Mouse (Mus musculus): ENCODE results near the gene Itsn1.

The Itsn1 gene

DNA sequence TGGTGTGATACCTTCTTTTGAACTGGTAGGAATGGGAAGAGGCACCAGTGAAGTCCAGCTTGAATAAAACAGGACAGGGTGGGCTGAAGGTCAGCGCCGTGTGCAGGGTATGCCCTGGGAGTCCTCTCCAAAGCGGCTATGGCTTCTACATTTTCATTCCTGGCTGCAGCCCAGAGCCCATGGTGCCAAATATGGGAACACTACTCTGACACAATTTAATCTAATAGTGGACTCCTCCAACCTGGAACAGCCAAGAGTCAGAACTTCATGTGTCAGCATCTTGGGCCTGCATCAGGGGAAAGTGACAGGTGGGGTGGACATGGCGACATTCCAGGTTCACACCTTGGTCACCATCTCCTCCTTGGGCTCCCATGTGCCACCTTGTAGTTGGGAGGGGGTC lies 147.4 kb downstream of the Itsn1 start:
- DNase-seq = peak; percentile 54 to 66

DNA sequence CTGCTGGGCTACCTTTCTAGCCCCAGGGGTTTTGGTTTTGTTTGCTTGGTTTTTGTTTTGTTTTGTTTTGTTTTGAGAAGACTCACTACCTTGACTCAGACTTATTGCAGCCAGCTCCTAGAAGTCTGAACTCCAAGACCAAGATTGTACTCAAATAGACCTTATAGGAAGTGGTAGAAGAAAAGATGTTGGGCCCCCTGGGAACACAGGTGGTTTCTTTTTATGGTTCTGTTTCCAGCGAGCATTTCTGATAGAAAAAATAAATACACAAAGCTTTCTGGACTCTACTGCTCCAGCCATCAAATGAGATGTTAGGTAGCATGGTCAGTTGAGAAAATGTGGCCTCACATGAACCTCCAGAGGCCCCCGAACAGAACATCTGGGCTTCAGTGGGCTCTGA lies 150.0 kb downstream of the Itsn1 start:
- no peak for DNase-seq

GRCm38 (mm10) chr16:91880869-91881767 lies 152.0 kb downstream of the Itsn1 start:
- peak in 1 of 2 experiments; percentile 55 for DNase-seq

DNA sequence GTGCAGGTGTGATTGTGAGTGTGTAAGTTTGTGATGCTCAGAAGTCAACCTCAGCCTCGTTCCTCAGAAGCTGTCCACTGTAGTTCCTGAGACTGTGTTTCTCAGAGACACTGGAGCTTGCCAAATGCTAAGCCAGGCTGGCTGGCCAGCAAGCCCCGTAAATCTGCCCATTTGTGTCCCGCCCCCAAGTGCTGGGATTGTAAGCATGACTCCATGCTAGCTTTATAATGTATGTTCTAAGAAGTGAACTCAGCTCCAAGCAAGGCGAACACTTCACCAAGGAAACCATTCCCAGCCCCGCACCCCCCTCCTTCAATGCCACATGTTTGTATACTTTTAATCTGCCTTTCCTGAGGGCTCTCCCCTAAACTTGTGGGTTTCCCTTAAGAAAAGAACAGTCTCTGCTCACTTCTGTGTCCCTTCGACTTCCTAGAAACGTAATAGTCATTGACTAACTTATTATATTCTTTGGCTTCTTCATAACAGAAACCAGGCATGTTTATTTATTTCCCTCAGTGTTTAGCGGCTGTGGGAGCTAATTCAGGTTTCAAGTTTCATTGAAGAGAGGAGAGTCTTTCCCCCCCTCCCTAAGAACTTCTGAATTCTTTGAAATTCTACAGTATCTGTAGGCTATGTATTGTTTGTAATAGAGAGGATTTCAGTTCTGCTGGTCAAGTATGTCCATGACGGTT lies 153.2 kb downstream of the Itsn1 start:
- peak in 1 of 2 experiments; percentile 26 for DNase-seq

DNA sequence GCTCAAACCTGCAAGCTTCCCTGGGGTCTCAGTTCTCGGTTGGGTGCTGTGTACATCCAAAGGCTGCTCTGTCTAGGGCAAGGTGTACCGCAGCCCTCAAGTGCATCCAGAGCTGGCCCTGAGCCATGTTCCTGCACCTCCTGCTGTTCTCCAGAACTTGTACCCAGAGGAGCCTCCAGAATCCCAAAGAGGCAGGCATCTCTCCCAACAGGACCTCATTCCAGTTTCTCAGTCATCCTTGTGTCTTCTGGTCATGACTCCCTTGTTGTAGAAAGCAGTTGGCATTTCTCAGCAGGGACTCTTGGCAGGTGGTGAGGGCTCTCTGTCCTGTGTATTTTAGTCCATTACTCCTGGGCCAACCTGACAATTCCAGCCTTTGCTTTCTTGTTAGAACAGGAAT lies 154.6 kb downstream of the Itsn1 start:
- peak; percentile 76 to 77 for DNase-seq

DNA sequence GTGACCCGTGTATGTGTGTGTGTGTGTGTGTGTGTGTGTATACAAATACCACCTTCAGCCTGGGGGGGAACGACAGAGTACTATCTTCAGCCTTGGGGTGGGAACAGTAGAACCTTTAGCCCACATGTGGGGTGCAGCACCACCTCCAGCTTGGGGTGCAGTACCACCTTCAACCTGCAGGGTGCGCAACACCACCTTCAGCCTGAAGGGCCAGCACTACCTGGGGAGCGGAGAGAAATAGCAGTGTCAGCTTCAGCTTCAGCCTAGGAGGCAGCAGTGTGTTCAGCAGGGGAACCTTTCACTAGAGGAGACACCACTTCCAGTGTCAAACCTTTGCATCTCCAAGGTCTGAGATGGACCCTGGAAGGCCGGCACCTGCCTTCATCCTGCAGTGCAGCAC lies 155.1 kb downstream of the Itsn1 start:
- peak; percentile 67 to 73 for DNase-seq

- peak; percentile 29 to 63 for DNase-seq
Measured at GRCm38 (mm10) chr16:91885389-91886122, 156.5 kb downstream of the Itsn1 start.

DNA sequence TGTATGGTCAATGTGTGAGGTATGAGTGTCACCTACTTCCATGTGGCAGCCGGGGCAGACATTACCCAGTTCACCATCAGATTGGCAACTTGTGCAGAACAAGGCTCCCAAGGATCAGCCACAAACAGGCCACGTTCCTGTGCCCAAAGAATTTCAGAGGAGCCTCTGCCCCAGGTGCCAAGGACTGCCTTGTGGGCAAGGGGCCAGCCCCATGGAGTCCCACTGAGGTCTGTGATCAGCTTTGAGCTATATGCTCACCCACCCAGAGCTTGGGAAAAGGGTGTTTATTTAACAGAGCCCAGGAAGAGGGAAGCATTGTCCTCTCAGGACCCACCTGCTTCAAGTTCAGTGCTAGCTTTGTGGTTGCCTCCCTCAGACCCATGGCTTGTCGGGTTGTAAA lies 159.3 kb downstream of the Itsn1 start:
- peak in 1 of 2 experiments; percentile 25 for DNase-seq

- peak; percentile 62 to 79 for DNase-seq
Measured at GRCm38 (mm10) chr16:91889831-91890230, 160.8 kb downstream of the Itsn1 start.

DNA sequence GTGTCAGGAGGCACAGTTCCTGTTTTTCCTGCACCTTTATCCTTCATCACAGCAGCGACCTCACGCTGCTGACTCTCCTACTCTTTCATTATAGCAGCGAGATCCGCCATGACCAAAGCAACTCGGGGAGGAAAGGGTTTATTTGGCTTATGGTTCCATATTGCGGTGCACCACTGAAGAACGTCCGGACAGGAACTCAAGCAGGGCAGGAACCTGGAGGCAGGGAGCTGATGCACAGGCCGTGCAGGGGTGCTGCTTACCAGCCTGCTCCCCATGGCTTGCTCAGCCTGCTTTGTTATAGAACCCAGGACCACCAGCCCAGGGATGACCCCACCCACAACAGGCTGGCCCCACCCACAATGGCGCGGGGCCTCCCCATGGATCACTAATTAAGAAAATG lies 162.1 kb downstream of the Itsn1 start:
- DNase-seq = no peak

- peak; percentile 78 to 82 for DNase-seq
Measured at GRCm38 (mm10) chr16:91896426-91896830, 167.3 kb downstream of the Itsn1 start.

- peak; percentile 76 to 82 for DNase-seq
Measured at GRCm38 (mm10) chr16:91898850-91899848, 170.1 kb downstream of the Itsn1 start.

- no peak for DNase-seq
Measured at GRCm38 (mm10) chr16:91900274-91900673, 171.2 kb downstream of the Itsn1 start.

DNA sequence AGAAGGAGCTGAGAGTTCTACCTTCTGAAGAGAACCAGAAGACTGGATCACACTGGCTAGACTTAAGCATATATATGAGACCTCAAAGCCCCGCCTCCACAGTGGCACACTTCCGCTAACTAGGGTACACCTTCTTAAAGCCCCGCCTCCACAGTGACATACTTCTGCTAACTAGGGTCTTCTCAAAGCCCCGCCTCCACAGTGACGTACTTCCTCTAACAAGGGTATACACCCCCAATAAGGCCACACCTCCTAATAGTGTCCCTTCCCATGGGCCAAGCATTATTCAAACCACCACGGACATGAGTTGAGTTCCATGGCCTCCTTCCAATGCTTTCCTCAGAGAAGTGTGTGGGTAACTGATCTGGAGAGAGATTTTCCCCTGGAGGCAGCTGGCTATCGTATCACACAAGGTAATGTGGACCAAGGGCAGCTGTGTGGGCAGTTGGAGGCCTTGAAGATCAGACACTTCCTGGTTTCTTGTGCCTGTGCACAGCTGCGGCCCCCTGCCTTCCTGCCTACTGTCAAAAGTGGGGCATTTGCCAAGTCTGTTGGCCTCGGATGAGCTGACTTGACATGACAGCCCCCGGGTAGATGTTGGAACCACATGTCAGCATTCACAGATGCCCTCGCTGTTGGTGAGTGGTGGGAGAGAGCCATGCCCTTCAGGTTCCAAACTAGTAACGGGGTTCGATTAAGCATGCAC lies 174.9 kb downstream of the Itsn1 start:
- peak; percentile 64 to 74 for DNase-seq

DNA sequence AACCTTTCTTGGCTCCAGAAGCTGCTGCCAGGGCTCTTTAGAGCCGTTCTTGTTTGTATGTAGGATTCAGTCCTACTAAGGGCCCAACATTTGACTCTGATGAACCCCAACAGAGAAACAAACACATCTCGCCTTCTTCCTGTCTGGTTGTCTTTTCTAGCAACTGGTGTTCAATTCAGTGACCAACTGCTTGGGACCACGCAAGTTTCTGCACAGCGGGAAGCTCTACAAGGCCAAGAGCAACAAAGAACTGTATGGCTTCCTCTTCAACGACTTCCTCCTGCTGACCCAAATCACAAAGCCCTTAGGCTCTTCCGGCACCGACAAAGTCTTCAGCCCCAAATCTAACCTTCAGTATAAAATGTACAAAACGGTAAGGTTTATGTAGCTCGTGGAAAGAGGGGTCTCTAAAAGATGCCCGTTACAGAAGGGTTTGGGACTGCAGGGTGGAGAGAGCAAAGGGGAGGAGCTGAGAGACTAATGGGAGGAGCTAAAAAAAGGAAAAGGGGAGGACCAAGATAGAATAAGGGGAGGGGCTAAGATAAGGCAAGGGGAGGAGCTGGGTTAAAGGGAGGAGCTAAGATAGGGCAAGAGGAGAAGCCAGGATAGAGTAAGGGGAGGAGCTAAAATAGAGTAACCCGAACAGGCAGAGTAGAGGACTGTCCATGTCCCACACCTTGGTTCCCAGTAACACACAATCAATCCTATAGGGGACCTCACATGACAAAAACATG lies 176.2 kb downstream of the Itsn1 start:
- no peak for DNase-seq

DNA sequence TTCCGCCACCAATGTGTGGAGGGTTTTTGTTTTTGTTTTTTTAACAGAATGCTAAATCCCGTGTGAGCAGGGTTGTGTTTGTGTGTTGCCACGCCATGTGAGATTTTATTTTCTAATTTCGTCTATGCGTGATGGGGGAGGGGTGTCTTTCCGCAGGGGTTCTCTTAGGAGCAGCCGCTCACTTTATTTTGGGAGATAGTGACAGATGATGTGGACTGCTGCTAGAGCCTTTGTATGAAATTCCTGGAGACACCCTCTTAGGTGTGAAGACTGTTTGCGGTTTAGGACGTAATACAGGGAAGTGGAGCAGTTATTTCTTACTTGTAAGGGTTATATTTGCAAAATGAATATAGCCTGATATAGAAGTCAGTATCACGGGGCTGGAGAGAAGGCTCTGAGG lies 176.9 kb downstream of the Itsn1 start:
- no peak for DNase-seq

DNA sequence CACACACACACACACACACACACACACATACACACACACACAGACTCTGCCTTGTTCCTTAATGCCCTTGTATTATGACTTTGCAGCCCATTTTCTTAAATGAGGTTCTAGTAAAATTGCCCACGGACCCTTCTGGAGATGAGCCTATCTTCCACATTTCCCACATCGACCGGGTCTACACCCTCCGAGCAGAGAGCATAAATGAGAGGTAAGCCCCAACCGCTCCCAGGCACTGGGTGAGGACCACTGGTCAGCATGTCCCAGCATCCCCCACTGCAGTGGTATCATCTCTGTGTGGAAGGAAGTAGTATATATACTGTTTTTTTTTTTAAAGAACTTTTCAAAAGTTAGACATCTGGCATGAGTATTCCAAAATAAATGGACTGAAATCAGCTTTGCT lies 177.6 kb downstream of the Itsn1 start:
- no peak for DNase-seq

DNA sequence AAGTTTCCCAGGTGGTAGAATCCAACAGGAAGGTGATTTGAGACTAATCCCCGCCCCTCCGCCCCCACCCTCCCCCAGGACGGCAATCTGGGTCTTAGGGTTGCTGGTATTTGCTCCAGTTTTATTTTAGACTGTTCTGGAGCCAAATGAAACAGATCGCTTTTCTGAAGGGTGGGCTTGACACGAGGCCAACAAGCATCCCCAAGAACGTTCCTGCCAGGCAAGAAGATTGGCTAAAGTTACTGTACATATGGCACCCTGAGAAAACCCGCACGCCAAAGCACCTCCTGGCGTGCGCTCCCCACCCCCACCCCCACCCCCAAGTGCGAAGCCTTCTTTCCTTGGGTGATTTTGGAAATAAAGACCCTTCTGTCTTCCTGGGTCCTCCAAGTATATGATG lies 178.1 kb downstream of the Itsn1 start:
- DNase-seq = peak; percentile 53 to 71

DNA sequence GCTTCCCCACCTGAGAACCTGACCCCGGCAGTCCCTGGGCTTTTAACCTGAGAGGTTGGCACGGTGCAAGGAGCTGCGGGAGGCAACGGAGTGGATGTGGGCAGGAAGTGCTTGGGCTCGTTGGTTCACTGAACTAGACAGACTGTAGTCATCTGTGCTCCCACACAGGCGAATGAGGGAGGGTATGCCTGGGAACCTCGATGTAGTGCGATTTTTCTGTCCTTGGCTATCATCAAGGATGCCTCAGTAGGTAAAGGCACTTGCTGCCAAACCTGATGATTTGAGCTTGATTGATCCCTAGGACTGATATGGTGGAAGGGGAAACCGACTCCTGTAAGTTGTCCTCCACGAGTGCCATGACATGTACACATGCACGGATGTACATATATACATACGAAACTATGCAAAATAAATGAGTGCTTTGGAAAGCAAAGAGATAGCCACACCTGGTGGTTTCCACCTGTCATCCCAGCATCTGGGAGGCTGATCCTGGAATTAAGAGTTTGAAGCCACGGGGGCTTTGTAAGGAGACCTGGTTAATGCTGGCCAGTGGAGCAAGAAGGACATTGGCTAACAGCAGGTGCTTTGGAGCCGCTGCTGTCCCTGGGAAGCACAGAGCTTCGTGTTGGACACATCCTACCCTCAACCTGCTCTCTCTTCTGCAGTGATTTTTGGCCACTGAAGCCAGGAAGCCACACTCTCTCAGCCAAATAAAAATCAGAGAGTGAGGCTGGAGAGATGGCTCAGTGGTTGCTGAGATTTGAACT lies 180.7 kb downstream of the Itsn1 start:
- peak in 1 of 2 experiments; percentile 33 for DNase-seq

DNA sequence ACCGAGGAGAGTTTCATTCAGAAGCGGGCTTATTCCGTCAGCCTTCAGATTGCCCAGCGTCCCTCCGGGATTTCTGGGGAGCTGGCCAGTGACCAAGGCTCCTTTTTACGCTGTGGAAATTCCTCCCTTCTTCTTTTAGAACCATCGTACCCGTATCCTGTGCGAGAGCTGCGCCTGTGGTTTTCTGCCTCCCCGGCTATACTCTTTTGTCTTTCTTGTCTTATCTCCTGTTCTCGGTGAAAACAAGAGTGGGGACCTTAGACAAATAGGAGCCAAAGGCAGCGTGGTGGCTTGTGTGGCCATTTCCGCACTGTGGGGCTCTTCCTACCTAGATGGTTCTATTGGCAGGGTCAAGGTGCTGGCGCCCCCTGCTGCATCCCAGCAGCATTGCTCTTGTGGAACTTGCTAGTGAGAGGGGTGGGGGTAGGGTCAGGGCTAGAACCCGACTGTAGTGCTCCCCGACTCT lies 188.6 kb downstream of the Itsn1 start:
- DNase-seq = peak; percentile 93
